Mouse (Mus musculus) layer of hippocampus, adult 6 months (tissue): Measurements from ENCODE around the gene Irak4. TPM values are rescaled to one million over a fixed set of nuclear protein-coding genes. Genes with fewer than 3 reads are reported as not detected.

Experiments
- long read RNA-seq, 2 experiments: library from polyadenylated mRNA; unstranded; transcript quantifications; one replicate each; pipeline ENCODE4 v2.0.0; 2019 to 2020
- polyA plus RNA-seq: library from polyadenylated mRNA; unstranded; fragments of <200 nt; fragmentation: Nextera tagmentation; gene quantifications from 2 replicates; pipeline ENCODE4 v1.2.3, GENCODE M21; 2021

The Irak4 gene
- 1.4 and 1.6 TPM in 2 replicates for polyA plus RNA-seq
- long read RNA-seq, experiment 1, partial matches to known transcripts, result 3 of 111 reads
- long read RNA-seq, experiment 1, other reads (novel, unspliced or antisense), result 107 of 111 reads
- long read RNA-seq, experiment 2, transcript Irak4-201 (12 exons, 2,831 nt), result major isoform, 7 of 9 reads
- long read RNA-seq, experiment 2, partial matches to known transcripts, result 1 of 9 reads
- long read RNA-seq, experiment 2, other reads (novel, unspliced or antisense), result 1 of 9 reads

DNA sequence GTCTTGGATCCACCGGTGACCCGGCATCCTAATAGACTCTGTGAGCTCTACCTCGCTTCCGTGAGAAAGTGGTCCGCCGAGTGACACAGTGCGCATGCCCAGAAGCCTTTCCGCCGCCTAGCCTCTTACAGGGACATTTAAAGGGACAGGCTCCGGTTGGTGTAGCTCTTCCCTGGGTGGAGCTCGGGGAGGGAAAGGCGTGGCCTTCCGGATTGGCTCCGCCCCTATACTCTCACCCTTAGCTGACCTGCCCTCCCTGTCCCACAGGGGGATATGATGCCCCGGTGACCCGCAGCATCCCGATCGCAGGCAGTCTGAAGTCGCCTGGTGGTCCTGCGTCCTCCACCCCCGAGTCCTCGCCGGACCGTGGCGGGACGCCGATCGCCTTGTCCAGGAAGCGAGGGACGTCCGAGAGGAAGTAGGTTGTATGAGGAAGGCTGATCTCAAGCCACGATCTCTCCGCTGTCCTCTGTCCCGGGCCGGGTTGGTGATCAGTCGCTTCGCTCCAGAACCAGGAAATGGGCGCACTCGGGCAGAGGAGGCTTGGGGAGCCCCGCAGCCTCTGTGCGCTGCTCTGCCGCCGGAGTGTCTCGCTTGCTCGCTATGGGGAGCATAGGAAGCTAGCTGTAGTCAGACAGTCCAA lies at the start of gene Irak4, which contains the start of gene Pus7l:
Gene Irak4, plus strand, starts transcription at position 235 of the 643 bp plus-strand sequence.
Gene Pus7l, minus strand, starts transcription at position 139 of the 643 bp plus-strand sequence.

DNA sequence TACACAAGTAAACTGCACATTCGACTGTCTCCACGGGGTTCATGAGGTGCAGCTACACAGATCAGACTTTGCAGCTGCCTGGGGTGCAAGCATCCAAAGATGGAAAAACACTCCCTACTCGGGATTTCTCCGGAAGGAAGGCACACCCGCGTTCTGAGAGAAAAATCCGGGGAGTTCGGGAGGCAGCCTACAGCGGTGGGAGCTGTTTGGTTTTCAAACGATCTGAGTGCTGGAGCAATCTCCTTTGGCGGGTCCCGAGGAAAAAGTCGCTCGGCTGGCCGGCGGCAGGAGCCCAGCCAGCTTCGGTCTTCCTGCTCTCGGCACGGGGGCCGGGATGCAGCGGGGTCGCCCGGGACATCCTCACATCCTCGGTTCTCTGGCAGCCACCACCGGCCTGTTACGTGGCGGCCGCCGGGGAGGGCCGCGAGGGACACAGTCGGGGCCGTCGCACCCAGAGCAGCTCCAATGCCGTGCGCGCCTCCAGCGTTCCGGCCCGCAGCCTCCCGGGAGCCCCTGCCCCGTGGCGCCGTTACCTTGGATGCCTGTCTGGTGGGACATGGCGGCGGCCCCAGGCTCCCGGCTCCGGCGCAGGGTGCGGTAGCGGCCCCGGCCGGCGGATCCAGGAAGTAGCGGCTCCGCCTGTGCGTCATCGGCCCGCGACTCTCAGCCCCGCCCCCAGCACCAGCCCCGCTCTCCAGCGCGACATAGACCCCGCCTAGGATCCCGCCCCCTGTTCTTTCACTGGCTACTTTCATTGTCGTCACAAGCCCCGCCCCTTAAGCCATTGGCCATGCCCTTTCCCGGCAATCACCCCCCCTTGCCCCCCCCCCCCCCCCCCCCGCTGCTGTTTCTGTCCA lies 46.0 kb downstream of the Irak4 start, which contains the start of gene Twf1:
Gene Twf1, minus strand, starts transcription at position 671 of the 857 bp plus-strand sequence.

DNA sequence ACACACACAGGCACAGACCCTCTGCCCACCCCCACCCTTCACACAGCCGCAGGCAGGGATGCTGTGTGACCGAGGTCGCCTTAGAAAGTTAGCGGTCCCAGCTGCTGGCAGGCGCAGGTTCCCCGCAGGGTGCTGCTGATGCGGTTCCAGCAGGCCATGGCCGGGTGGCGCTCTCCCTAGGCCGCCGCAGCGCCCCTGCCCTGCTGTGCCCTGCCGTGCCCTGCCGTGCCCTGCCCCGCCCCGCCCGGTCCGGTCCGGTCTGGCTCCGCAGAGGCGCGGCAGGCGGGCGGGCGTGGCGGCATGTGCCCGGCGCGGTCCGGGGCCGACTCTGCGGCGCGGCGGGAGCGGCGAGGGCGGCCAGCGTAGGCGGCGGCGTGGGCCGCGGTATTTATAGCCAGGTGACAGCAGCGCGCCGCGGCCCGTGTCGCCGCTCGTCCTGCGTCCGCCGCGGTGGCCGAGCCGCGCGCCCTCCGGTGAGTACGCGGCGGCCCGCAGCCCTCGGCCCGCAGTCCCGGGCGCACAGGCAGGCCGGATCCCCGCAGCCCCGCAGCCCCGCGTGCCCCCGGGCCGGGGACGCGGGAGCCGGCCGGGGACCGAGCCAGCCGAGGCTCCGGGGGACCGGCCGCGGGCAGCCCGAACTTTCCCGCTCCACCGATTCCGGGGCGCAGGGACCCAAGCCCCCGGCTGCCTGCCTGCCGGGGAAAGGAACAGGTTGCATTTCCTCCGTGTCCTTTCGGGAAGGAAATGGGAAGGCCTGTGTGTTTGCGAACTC lies 85.6 kb downstream of the Irak4 start, which contains the start of gene Tmem117:
Gene Tmem117, plus strand, starts transcription at position 403 of the 772 bp plus-strand sequence.

Other genes starting within 250 kb of the Irak4 start
- gene Adamts20, start 78.2 kb upstream of the Irak4 start, polyA plus RNA-seq, result 0.40 and 0.97 TPM in 2 replicates
- 1.8 and 2.1 TPM in 2 replicates for gene Pus7l, start 96 bp upstream of the Irak4 start, polyA plus RNA-seq
- gene Twf1, start 46.2 kb downstream of the Irak4 start, polyA plus RNA-seq, result 83.5 and 147 TPM in 2 replicates
- 2.9 and 4.6 TPM in 2 replicates for gene Tmem117, start 85.6 kb downstream of the Irak4 start, polyA plus RNA-seq